Mouse (Mus musculus): Measurements from ENCODE around the gene Ssbp1. TPM values are rescaled to one million over a fixed set of nuclear protein-coding genes. Genes with fewer than 3 reads are reported as not detected.

Ssbp1 gene
- polyA plus RNA-seq (2015; fragmentation: Nextera tagmentation; extraction: Ambion mirVana), result 135 and 143 TPM in 2 replicates

GRCm38 (mm10) chr6:40470916-40471719 lies at the start of gene Ssbp1:
Gene Ssbp1, plus strand, starts transcription at chr6:40471352.
- peak; percentile 98 for ATAC-seq (ENCODE audit: insufficient read depth, low FRiP score)
- under 1% methylated on average over 54 of the region's 54 CpGs for WGBS

GRCm38 (mm10) chr6:40423013-40423412 lies 48.1 kb upstream of the Ssbp1 start:
- no peak overlapping the region for H3K27ac ChIP-seq (ENCODE audit: low read length)
- ATAC-seq (ENCODE audit: insufficient read depth, low FRiP score), result no peak
- WGBS, result 73% methylated on average over 1 of the region's 1 CpGs
- H3K4me3 ChIP-seq (replicated peaks; ENCODE audit: low read length), result no peak overlapping the region
- no peaks in the 10 kb centered on the region; the same call in 1 of the 2 replicates for H3K4me1 ChIP-seq (ENCODE audit: control insufficient read depth, insufficient read depth, low read length)
- no peaks in the 10 kb centered on the region for H3K27me3 ChIP-seq (ENCODE audit: control insufficient read depth, insufficient read depth, low read length)
- H3K36me3 ChIP-seq (ENCODE audit: control insufficient read depth, insufficient read depth, low read length), result no peaks in the 10 kb centered on the region
- H3K9ac ChIP-seq (ENCODE audit: low read length), result no peak overlapping the region
- H3K9me3 ChIP-seq (replicated peaks; ENCODE audit: control insufficient read depth, low read length), result no peaks in the 10 kb centered on the region
- no peak overlapping the region for H3K4me2 ChIP-seq (ENCODE audit: low read depth, low read length)

More at GRCm38 (mm10) chr6:40470916-40471719, at the start of gene Ssbp1:
- Histone ChIP-seq H3K27ac (ENCODE audit: low read length) (peak within 1 kb of the TSS; percentile 95), H3K4me2 (ENCODE audit: low read depth, low read length) (peak within 1 kb of the TSS; percentile 96), H3K9ac (ENCODE audit: low read length) (peak within 1 kb of the TSS; percentile 84), H3K4me1 (ENCODE audit: control insufficient read depth, insufficient read depth, low read length) (peaks cover 4% of the 10 kb centered on the region), H3K4me3 (replicated peaks; ENCODE audit: low read length) (peak within 1 kb of the TSS; percentile 66), H3K9me3 (replicated peaks; ENCODE audit: control insufficient read depth, low read length) (no peaks in the 10 kb centered on the region), H3K27me3 (ENCODE audit: control insufficient read depth, insufficient read depth, low read length) (no peaks in the 10 kb centered on the region), H3K36me3 (ENCODE audit: control insufficient read depth, insufficient read depth, low read length) (peaks cover 15% of the 10 kb centered on the region)

GRCm38 (mm10) chr6:40423774-40424173 lies 47.4 kb upstream of the Ssbp1 start:
- Histone ChIP-seq H3K4me1 (ENCODE audit: control insufficient read depth, insufficient read depth, low read length) (peaks cover 4% of the 10 kb centered on the region; the same call in 1 of the 2 replicates), H3K4me2 (ENCODE audit: low read depth, low read length) (no peak overlapping the region), H3K27me3 (ENCODE audit: control insufficient read depth, insufficient read depth, low read length) (no peaks in the 10 kb centered on the region), H3K4me3 (replicated peaks; ENCODE audit: low read length) (no peak overlapping the region), H3K36me3 (ENCODE audit: control insufficient read depth, insufficient read depth, low read length) (no peaks in the 10 kb centered on the region), H3K9me3 (replicated peaks; ENCODE audit: control insufficient read depth, low read length) (no peaks in the 10 kb centered on the region), H3K9ac (ENCODE audit: low read length) (no peak overlapping the region), H3K27ac (ENCODE audit: low read length) (no peak overlapping the region)
- WGBS, result 67% methylated on average over 1 of the region's 1 CpGs
- ATAC-seq (ENCODE audit: insufficient read depth, low FRiP score), result no peak

GRCm38 (mm10) chr6:40427441-40427840 lies 43.7 kb upstream of the Ssbp1 start:
- peaks cover 14% of the 10 kb centered on the region; the same call in 1 of the 2 replicates for H3K4me1 ChIP-seq (ENCODE audit: control insufficient read depth, insufficient read depth, low read length)
- H3K9me3 ChIP-seq (replicated peaks; ENCODE audit: control insufficient read depth, low read length), result no peaks in the 10 kb centered on the region
- no peak for ATAC-seq (ENCODE audit: insufficient read depth, low FRiP score)
- H3K4me2 ChIP-seq (ENCODE audit: low read depth, low read length), result no peak overlapping the region
- no peaks in the 10 kb centered on the region for H3K27me3 ChIP-seq (ENCODE audit: control insufficient read depth, insufficient read depth, low read length)
- no peak overlapping the region for H3K9ac ChIP-seq (ENCODE audit: low read length)
- no peak overlapping the region for H3K27ac ChIP-seq (ENCODE audit: low read length)
- H3K36me3 ChIP-seq (ENCODE audit: control insufficient read depth, insufficient read depth, low read length), result no peaks in the 10 kb centered on the region
- WGBS, result 79% methylated on average over 7 of the region's 7 CpGs
- no peak overlapping the region for H3K4me3 ChIP-seq (replicated peaks; ENCODE audit: low read length)

GRCm38 (mm10) chr6:40428696-40429095 lies 42.5 kb upstream of the Ssbp1 start:
- 53% methylated on average over 3 of the region's 3 CpGs for WGBS
- Histone ChIP-seq H3K27me3 (ENCODE audit: control insufficient read depth, insufficient read depth, low read length) (no peaks in the 10 kb centered on the region), H3K9me3 (replicated peaks; ENCODE audit: control insufficient read depth, low read length) (no peaks in the 10 kb centered on the region), H3K4me1 (ENCODE audit: control insufficient read depth, insufficient read depth, low read length) (peaks cover 14% of the 10 kb centered on the region; the same call in 1 of the 2 replicates), H3K27ac (ENCODE audit: low read length) (no peak overlapping the region), H3K9ac (ENCODE audit: low read length) (no peak overlapping the region), H3K4me2 (ENCODE audit: low read depth, low read length) (no peak overlapping the region), H3K36me3 (ENCODE audit: control insufficient read depth, insufficient read depth, low read length) (no peaks in the 10 kb centered on the region), H3K4me3 (replicated peaks; ENCODE audit: low read length) (no peak overlapping the region)
- no peak for ATAC-seq (ENCODE audit: insufficient read depth, low FRiP score)

- ATAC-seq (ENCODE audit: insufficient read depth, low FRiP score), result peak; percentile 91
- 54% methylated on average over 4 of the region's 4 CpGs for WGBS
- Histone ChIP-seq H3K9me3 (replicated peaks; ENCODE audit: control insufficient read depth, low read length) (no peaks in the 10 kb centered on the region), H3K27ac (ENCODE audit: low read length) (peak overlapping the region; percentile 76; the same call in 1 of the 2 replicates), H3K36me3 (ENCODE audit: control insufficient read depth, insufficient read depth, low read length) (no peaks in the 10 kb centered on the region), H3K9ac (ENCODE audit: low read length) (no peak overlapping the region), H3K27me3 (ENCODE audit: control insufficient read depth, insufficient read depth, low read length) (no peaks in the 10 kb centered on the region), H3K4me1 (ENCODE audit: control insufficient read depth, insufficient read depth, low read length) (peaks cover 17% of the 10 kb centered on the region), H3K4me2 (ENCODE audit: low read depth, low read length) (no peak overlapping the region), H3K4me3 (replicated peaks; ENCODE audit: low read length) (no peak overlapping the region)
Observed at GRCm38 (mm10) chr6:40429521-40429931, 41.6 kb upstream of the Ssbp1 start.

- H3K4me3 ChIP-seq (replicated peaks; ENCODE audit: low read length), result no peak overlapping the region
- H3K36me3 ChIP-seq (ENCODE audit: control insufficient read depth, insufficient read depth, low read length), result no peaks in the 10 kb centered on the region
- peak overlapping the region; percentile 76 for H3K27ac ChIP-seq (ENCODE audit: low read length)
- no peaks in the 10 kb centered on the region for H3K27me3 ChIP-seq (ENCODE audit: control insufficient read depth, insufficient read depth, low read length)
- H3K4me2 ChIP-seq (ENCODE audit: low read depth, low read length), result no peak overlapping the region
- no peaks in the 10 kb centered on the region for H3K9me3 ChIP-seq (replicated peaks; ENCODE audit: control insufficient read depth, low read length)
- 86% methylated on average over 3 of the region's 3 CpGs for WGBS
- no peak for ATAC-seq (ENCODE audit: insufficient read depth, low FRiP score)
- H3K9ac ChIP-seq (ENCODE audit: low read length), result no peak overlapping the region
- peaks cover 20% of the 10 kb centered on the region for H3K4me1 ChIP-seq (ENCODE audit: control insufficient read depth, insufficient read depth, low read length)
Observed at GRCm38 (mm10) chr6:40430251-40430650, 40.9 kb upstream of the Ssbp1 start.

GRCm38 (mm10) chr6:40430878-40431277 lies 40.3 kb upstream of the Ssbp1 start:
- H3K27ac ChIP-seq (ENCODE audit: low read length), result peak overlapping the region; percentile 76
- 57% methylated on average over 3 of the region's 3 CpGs for WGBS
- no peaks in the 10 kb centered on the region for H3K27me3 ChIP-seq (ENCODE audit: control insufficient read depth, insufficient read depth, low read length)
- H3K36me3 ChIP-seq (ENCODE audit: control insufficient read depth, insufficient read depth, low read length), result no peaks in the 10 kb centered on the region
- ATAC-seq (ENCODE audit: insufficient read depth, low FRiP score), result no peak
- no peak overlapping the region for H3K9ac ChIP-seq (ENCODE audit: low read length)
- H3K9me3 ChIP-seq (replicated peaks; ENCODE audit: control insufficient read depth, low read length), result no peaks in the 10 kb centered on the region
- H3K4me1 ChIP-seq (ENCODE audit: control insufficient read depth, insufficient read depth, low read length), result peaks cover 20% of the 10 kb centered on the region
- H3K4me3 ChIP-seq (replicated peaks; ENCODE audit: low read length), result no peak overlapping the region
- no peak overlapping the region for H3K4me2 ChIP-seq (ENCODE audit: low read depth, low read length)

GRCm38 (mm10) chr6:40431356-40431755 lies 39.8 kb upstream of the Ssbp1 start:
- 42% methylated on average over 4 of the region's 4 CpGs for WGBS
- Histone ChIP-seq H3K36me3 (ENCODE audit: control insufficient read depth, insufficient read depth, low read length) (no peaks in the 10 kb centered on the region), H3K27ac (ENCODE audit: low read length) (0 out of 2 replicates have a peak overlapping the region, but pooled peaks have one; percentile 76), H3K4me3 (replicated peaks; ENCODE audit: low read length) (no peak overlapping the region), H3K4me1 (ENCODE audit: control insufficient read depth, insufficient read depth, low read length) (peaks cover 23% of the 10 kb centered on the region), H3K27me3 (ENCODE audit: control insufficient read depth, insufficient read depth, low read length) (no peaks in the 10 kb centered on the region), H3K9ac (ENCODE audit: low read length) (no peak overlapping the region), H3K9me3 (replicated peaks; ENCODE audit: control insufficient read depth, low read length) (no peaks in the 10 kb centered on the region), H3K4me2 (ENCODE audit: low read depth, low read length) (no peak overlapping the region)
- peak; percentile 48; the same call in 1 of the 2 replicates for ATAC-seq (ENCODE audit: insufficient read depth, low FRiP score)

Measured in stomach, embryonic 16.5 days (tissue).